Mouse (Mus musculus) embryo, embryonic 10 days (tissue): ENCODE data around the gene Lrp5.

Experiments
- DNase-seq: peaks from one replicate; pipeline ENCODE4 v3.0.0-alpha.2; 2015; ENCODE audit warnings: low spot score

Gene Lrp5

GRCm38 (mm10) chr19:3612534-3613273, 73.7 kb downstream of the Lrp5 start:
- DNase-seq: no peak

GRCm38 (mm10) chr19:3611730-3612129, 74.6 kb downstream of the Lrp5 start:
- no peak for DNase-seq

- DNase-seq: no peak
These were observed 75.5 kb downstream of the Lrp5 start for GRCm38 (mm10) chr19:3610886-3611285.

GRCm38 (mm10) chr19:3609826-3610225, 76.5 kb downstream of the Lrp5 start:
- DNase-seq: no peak

GRCm38 (mm10) chr19:3594316-3594715, 92.0 kb downstream of the Lrp5 start:
- DNase-seq: no peak

GRCm38 (mm10) chr19:3593379-3594055, 92.8 kb downstream of the Lrp5 start:
- no peak for DNase-seq

- DNase-seq: no peak
These were observed 96.4 kb downstream of the Lrp5 start for GRCm38 (mm10) chr19:3589968-3590367.

- no peak for DNase-seq
These were observed 96.8 kb downstream of the Lrp5 start for GRCm38 (mm10) chr19:3589547-3589946.

- peak; percentile 30 for DNase-seq
These were observed 98.6 kb downstream of the Lrp5 start for GRCm38 (mm10) chr19:3587729-3588128.

GRCm38 (mm10) chr19:3586540-3586939, 99.8 kb downstream of the Lrp5 start:
- DNase-seq: peak; percentile 60

- no peak for DNase-seq
These were observed 100.3 kb downstream of the Lrp5 start for GRCm38 (mm10) chr19:3586026-3586425.

- DNase-seq: peak; percentile 53
These were observed 105.0 kb downstream of the Lrp5 start for GRCm38 (mm10) chr19:3581326-3581725.

GRCm38 (mm10) chr19:3577911-3578290, 108.5 kb downstream of the Lrp5 start:
- no peak for DNase-seq

- DNase-seq: no peak
These were observed 109.0 kb downstream of the Lrp5 start for GRCm38 (mm10) chr19:3577265-3577910.

- DNase-seq: no peak
These were observed 109.7 kb downstream of the Lrp5 start for GRCm38 (mm10) chr19:3576451-3577264.

GRCm38 (mm10) chr19:3575632-3576384, 110.6 kb downstream of the Lrp5 start, which contains the start of gene Ppp6r3:
Ppp6r3 (minus strand) TSS chr19:3575749.
- peak; percentile 98 for DNase-seq

GRCm38 (mm10) chr19:3575276-3575631, 111.1 kb downstream of the Lrp5 start:
- DNase-seq: peak; percentile 17

GRCm38 (mm10) chr19:3574593-3575094, 111.7 kb downstream of the Lrp5 start:
- peak; percentile 22 for DNase-seq

- DNase-seq: no peak
These were observed 122.1 kb downstream of the Lrp5 start for GRCm38 (mm10) chr19:3564309-3564708.

- no peak for DNase-seq
These were observed 123.6 kb downstream of the Lrp5 start for GRCm38 (mm10) chr19:3562752-3563151.

GRCm38 (mm10) chr19:3562298-3562697, 124.1 kb downstream of the Lrp5 start:
- no peak for DNase-seq
